Mouse (Mus musculus) limb, embryonic 11.5 days (tissue): ENCODE data around the gene Psmb10. TPM values are rescaled to one million over a fixed set of nuclear protein-coding genes. Genes with fewer than 3 reads are reported as not detected.
A peak's percentile ranks its signal among the peaks of the same experiment; 100 is the strongest.

ENCODE experiments used
- ATAC-seq: fragments of 200-750 bp; cut with Nextera tagmentation; 2 replicates; pipeline ENCODE4 v1.8.0; 2017; ENCODE audit warnings: low read depth; ENCODE audit not compliant: insufficient number of reproducible peaks, low FRiP score, low TSS enrichment
- DNase-seq: peaks from one replicate; pipeline ENCODE4 v3.0.0-alpha.2; 2015; ENCODE audit warnings: low spot score
- H3K27ac ChIP-seq: fragments of 300-500 bp; sonication (generic); replicated peaks from 2 replicates; pipeline ENCODE4 v1.5.1; 2014; ENCODE audit warnings: low read depth, mild to moderate bottlenecking, low read length
- H3K27me3 ChIP-seq: fragments of 300-500 bp; sonication (generic); 2 replicates; pipeline ENCODE4 v1.6.1; 2014; ENCODE audit warnings: mild to moderate bottlenecking, low read length, mixed read lengths; ENCODE audit not compliant: control insufficient read depth, insufficient read depth
- H3K36me3 ChIP-seq: fragments of 300-500 bp; sonication (generic); 2 replicates; pipeline ENCODE4 v1.6.1; 2014; ENCODE audit warnings: mild to moderate bottlenecking, low read length, moderate library complexity, mixed read lengths; ENCODE audit not compliant: control insufficient read depth, insufficient read depth
- H3K4me1 ChIP-seq: fragments of 300-500 bp; sonication (generic); 2 replicates; pipeline ENCODE4 v1.6.1; 2014; ENCODE audit warnings: low read length, mixed read lengths; ENCODE audit not compliant: control insufficient read depth, insufficient read depth
- H3K4me2 ChIP-seq: fragments of 300-500 bp; sonication (generic); 2 replicates; pipeline ENCODE4 v1.6.1; 2014; ENCODE audit warnings: low read depth, mild to moderate bottlenecking, moderate library complexity; ENCODE audit not compliant: severe bottlenecking
- H3K4me3 ChIP-seq: fragments of 300-500 bp; sonication (generic); 2 replicates; pipeline ENCODE4 v1.5.1; 2014; ENCODE audit warnings: low read depth, low read length
- H3K9ac ChIP-seq: fragments of 300-500 bp; sonication (generic); 2 replicates; pipeline ENCODE4 v1.6.1; 2014; ENCODE audit warnings: mild to moderate bottlenecking, low read length
- H3K9me3 ChIP-seq: fragments of 300-500 bp; sonication (generic); 2 replicates; pipeline ENCODE4 v1.6.1; 2016; ENCODE audit warnings: low read length; ENCODE audit not compliant: control insufficient read depth
- WGBS: fragments of 180-500 bp; shearing (Covaris S2); extraction: QIAGEN DNeasy Blood & Tissue Kit; methylation state at CpG from one replicate; pipeline ENCODE4 v1.1.7; 2014; 5-methylcytosine and 5-hydroxymethylcytosine counted together
- polyA plus RNA-seq: library from polyadenylated mRNA; unstranded; fragments of >200 nt; fragmentation: Nextera tagmentation; extraction: Ambion mirVana; gene quantifications from 2 replicates; pipeline ENCODE4 v1.2.1, GENCODE M21; 2014

Psmb10 gene
- polyA plus RNA-seq, 1 experiment from 2014 or later, result 28.4 TPM

- no peaks in the 10 kb centered on the region for H3K27me3 ChIP-seq
- H3K9ac ChIP-seq, result peak within 1 kb of the TSS; percentile 80
- peak within 1 kb of the TSS; percentile 59; the same call in 1 of the 2 replicates for H3K27ac ChIP-seq
- peak within 1 kb of the TSS; percentile 81 for H3K4me3 ChIP-seq
- H3K36me3 ChIP-seq, result no peaks in the 10 kb centered on the region
- peaks cover 16% of the 10 kb centered on the region for H3K4me1 ChIP-seq
- H3K4me2 ChIP-seq, result peak within 1 kb of the TSS; percentile 81
- ATAC-seq (peak; percentile 82), DNase-seq (peak; percentile 87)
- no peaks in the 10 kb centered on the region for H3K9me3 ChIP-seq
- WGBS, result under 1% methylated on average over 47 of the region's 47 CpGs
Measured at GRCm38 (mm10) chr8:105965905-105966341, 27.7 kb upstream of the Psmb10 start, which contains the start of gene Slc12a4. Gene Slc12a4, minus strand, starts transcription at chr8:105966097.

GRCm38 (mm10) chr8:105965266-105965904 is 27.1 kb upstream of the Psmb10 start:
- peak overlapping the region; percentile 81 for H3K4me3 ChIP-seq
- H3K27me3 ChIP-seq, result no peaks in the 10 kb centered on the region
- no peaks in the 10 kb centered on the region for H3K36me3 ChIP-seq
- H3K9me3 ChIP-seq, result no peaks in the 10 kb centered on the region
- 2% methylated on average over 40 of the region's 40 CpGs for WGBS
- peaks cover 16% of the 10 kb centered on the region for H3K4me1 ChIP-seq
- H3K27ac ChIP-seq, result peak overlapping the region; percentile 59; the same call in 1 of the 2 replicates
- H3K4me2 ChIP-seq, result peak overlapping the region; percentile 81
- peak; percentile 37 for ATAC-seq
- DNase-seq, result peak; percentile 74
- peak overlapping the region; percentile 80 for H3K9ac ChIP-seq

- peaks cover 16% of the 10 kb centered on the region for H3K4me1 ChIP-seq
- peak overlapping the region; percentile 81 for H3K4me2 ChIP-seq
- no peaks in the 10 kb centered on the region for H3K27me3 ChIP-seq
- ATAC-seq (no peak; the same call in 1 of the 2 replicates), DNase-seq (no peak)
- H3K27ac ChIP-seq, result no peak overlapping the region
- H3K36me3 ChIP-seq, result no peaks in the 10 kb centered on the region
- H3K4me3 ChIP-seq, result peak overlapping the region; percentile 81
- 61% methylated on average over 12 of the region's 12 CpGs for WGBS
- H3K9ac ChIP-seq, result no peak overlapping the region; the same call in 1 of the 2 replicates
- no peaks in the 10 kb centered on the region for H3K9me3 ChIP-seq
Measured at GRCm38 (mm10) chr8:105964506-105965265, 26.4 kb upstream of the Psmb10 start.

GRCm38 (mm10) chr8:105961536-105961935 is 23.3 kb upstream of the Psmb10 start:
- no peak overlapping the region for H3K9ac ChIP-seq
- H3K4me1 ChIP-seq, result peaks cover 8% of the 10 kb centered on the region
- 87% methylated on average over 10 of the region's 10 CpGs for WGBS
- peaks cover 2% of the 10 kb centered on the region; the same call in 1 of the 2 replicates for H3K36me3 ChIP-seq
- no peaks in the 10 kb centered on the region for H3K27me3 ChIP-seq
- no peaks in the 10 kb centered on the region for H3K9me3 ChIP-seq
- no peak overlapping the region for H3K4me3 ChIP-seq
- DNase-seq (no peak), ATAC-seq (no peak)
- no peak overlapping the region for H3K4me2 ChIP-seq
- H3K27ac ChIP-seq, result no peak overlapping the region

GRCm38 (mm10) chr8:105961101-105961500 is 22.9 kb upstream of the Psmb10 start:
- WGBS, result 75% methylated on average over 14 of the region's 14 CpGs
- peaks cover 2% of the 10 kb centered on the region; the same call in 1 of the 2 replicates for H3K36me3 ChIP-seq

GRCm38 (mm10) chr8:105959350-105959749 is 21.1 kb upstream of the Psmb10 start:
- no peak overlapping the region for H3K4me2 ChIP-seq
- H3K27me3 ChIP-seq, result no peaks in the 10 kb centered on the region
- DNase-seq (no peak), ATAC-seq (no peak)
- 91% methylated on average over 7 of the region's 7 CpGs for WGBS
- H3K27ac ChIP-seq, result no peak overlapping the region
- H3K4me3 ChIP-seq, result no peak overlapping the region
- no peak overlapping the region for H3K9ac ChIP-seq
- peaks cover 6% of the 10 kb centered on the region; the same call in 1 of the 2 replicates for H3K36me3 ChIP-seq
- H3K9me3 ChIP-seq, result no peaks in the 10 kb centered on the region
- peaks cover 2% of the 10 kb centered on the region for H3K4me1 ChIP-seq

More at GRCm38 (mm10) chr8:105961101-105961500, 22.9 kb upstream of the Psmb10 start:
- no peak overlapping the region for H3K4me2 ChIP-seq
- H3K4me3 ChIP-seq, result no peak overlapping the region
- H3K27me3 ChIP-seq, result no peaks in the 10 kb centered on the region
- ATAC-seq (no peak), DNase-seq (no peak)
- no peak overlapping the region for H3K9ac ChIP-seq
- H3K9me3 ChIP-seq, result no peaks in the 10 kb centered on the region
- H3K27ac ChIP-seq, result no peak overlapping the region
- peaks cover 8% of the 10 kb centered on the region for H3K4me1 ChIP-seq

- no peak for DNase-seq
- Histone ChIP-seq H3K27ac (no peak overlapping the region), H3K9me3 (no peaks in the 10 kb centered on the region), H3K4me3 (no peak overlapping the region), H3K4me1 (no peaks in the 10 kb centered on the region), H3K27me3 (no peaks in the 10 kb centered on the region), H3K4me2 (no peak overlapping the region), H3K9ac (no peak overlapping the region), H3K36me3 (peaks cover 6% of the 10 kb centered on the region; the same call in 1 of the 2 replicates)
- WGBS, result 70% methylated on average over 3 of the region's 4 CpGs
- ATAC-seq, result no peak
Measured at GRCm38 (mm10) chr8:105957813-105958212, 19.6 kb upstream of the Psmb10 start.

GRCm38 (mm10) chr8:105956556-105956955 is 18.3 kb upstream of the Psmb10 start:
- Histone ChIP-seq H3K27me3 (no peaks in the 10 kb centered on the region), H3K4me2 (no peak overlapping the region), H3K9me3 (no peaks in the 10 kb centered on the region), H3K27ac (no peak overlapping the region), H3K4me3 (no peak overlapping the region), H3K4me1 (no peaks in the 10 kb centered on the region), H3K36me3 (peaks cover 8% of the 10 kb centered on the region), H3K9ac (no peak overlapping the region)
- WGBS, result 88% methylated on average over 4 of the region's 4 CpGs
- ATAC-seq (0 out of 2 replicates have a peak, but pooled peaks have one; percentile 17), DNase-seq (no peak)
